Mouse (Mus musculus) cortical plate, adult 2 months (tissue): ENCODE results near the gene Clptm1l. TPM values are rescaled to one million over a fixed set of nuclear protein-coding genes. Genes with fewer than 3 reads are reported as not detected.
A peak's percentile ranks its signal among the peaks of the same experiment; 100 is the strongest.

Source experiments
- H3K27ac ChIP-seq: fragments of 200-500 bp; 2 replicates; pipeline ENCODE4 v1.5.1; 2012; ENCODE audit warnings: low read length, control low read depth, inconsistent platforms; ENCODE audit not compliant: insufficient read depth
- H3K4me1 ChIP-seq: fragments of 200-500 bp; 2 replicates; pipeline ENCODE4 v1.6.1; 2011; ENCODE audit warnings: low read length; ENCODE audit not compliant: control insufficient read depth, insufficient read depth
- H3K4me3 ChIP-seq: fragments of 200-500 bp; 2 replicates; pipeline ENCODE4 v1.5.1; 2011; ENCODE audit warnings: mild to moderate bottlenecking, low read length, control low read depth; ENCODE audit not compliant: insufficient read depth
- CTCF ChIP-seq: fragments of 200-500 bp; IDR thresholded peaks from 2 replicates; pipeline ENCODE4 v1.5.1; 2011; ENCODE audit warnings: mild to moderate bottlenecking, control low read depth, low read length; ENCODE audit not compliant: insufficient read depth; ENCODE audit errors: extremely low read depth
- POLR2A ChIP-seq: fragments of 200-500 bp; IDR thresholded peaks from 2 replicates; pipeline ENCODE4 v1.6.1; 2011; ENCODE audit warnings: mild to moderate bottlenecking, low read length, control low read depth; ENCODE audit not compliant: insufficient read depth; ENCODE audit errors: extremely low read depth
- polyA plus RNA-seq: library from polyadenylated mRNA; depleted of rRNA; stranded (reverse); fragments of >200 nt; gene quantifications from 2 replicates; pipeline ENCODE4 v1.2.3, GENCODE M21; 2012

Gene Clptm1l
- polyA plus RNA-seq, 1 experiment: 147 TPM

- Histone ChIP-seq H3K4me3 (no peak overlapping the region), H3K4me1 (no peaks in the 10 kb centered on the region), H3K27ac (no peak overlapping the region)
- TF ChIP-seq POLR2A: no peak
- no peak for TF ChIP-seq CTCF
Observed at GRCm38 (mm10) chr13:73618406-73618805, 14.6 kb downstream of the Clptm1l start.

- H3K4me1 ChIP-seq: no peaks in the 10 kb centered on the region
- peak; percentile 25; the same call in 1 of the 2 replicates for TF ChIP-seq CTCF
- TF ChIP-seq POLR2A: no peak
- H3K4me3 ChIP-seq: no peak overlapping the region
- H3K27ac ChIP-seq: no peak overlapping the region
Observed at GRCm38 (mm10) chr13:73620637-73621036, 16.8 kb downstream of the Clptm1l start.

GRCm38 (mm10) chr13:73626410-73626744, 22.6 kb downstream of the Clptm1l start:
- TF ChIP-seq POLR2A: no peak
- TF ChIP-seq CTCF: no peak
- Histone ChIP-seq H3K4me3 (peak overlapping the region; percentile 39; the same call in 1 of the 2 replicates), H3K27ac (no peak overlapping the region), H3K4me1 (no peaks in the 10 kb centered on the region)

- H3K27ac ChIP-seq: no peak within 1 kb of the TSS
- peak within 1 kb of the TSS; percentile 39 for H3K4me3 ChIP-seq
- H3K4me1 ChIP-seq: no peaks in the 10 kb centered on the region
- no peak for TF ChIP-seq POLR2A
- 0 out of 2 replicates have a peak, but pooled peaks have one; percentile 31 for TF ChIP-seq CTCF
Observed at GRCm38 (mm10) chr13:73626745-73627549, 23.1 kb downstream of the Clptm1l start, which contains the start of gene Tert. Gene Tert, plus strand, starts transcription at chr13:73626911.

GRCm38 (mm10) chr13:73628586-73629113, 24.8 kb downstream of the Clptm1l start:
- Histone ChIP-seq H3K4me1 (no peaks in the 10 kb centered on the region), H3K4me3 (no peak overlapping the region), H3K27ac (no peak overlapping the region)
- TF ChIP-seq CTCF (no peak), POLR2A (no peak)

DNA sequence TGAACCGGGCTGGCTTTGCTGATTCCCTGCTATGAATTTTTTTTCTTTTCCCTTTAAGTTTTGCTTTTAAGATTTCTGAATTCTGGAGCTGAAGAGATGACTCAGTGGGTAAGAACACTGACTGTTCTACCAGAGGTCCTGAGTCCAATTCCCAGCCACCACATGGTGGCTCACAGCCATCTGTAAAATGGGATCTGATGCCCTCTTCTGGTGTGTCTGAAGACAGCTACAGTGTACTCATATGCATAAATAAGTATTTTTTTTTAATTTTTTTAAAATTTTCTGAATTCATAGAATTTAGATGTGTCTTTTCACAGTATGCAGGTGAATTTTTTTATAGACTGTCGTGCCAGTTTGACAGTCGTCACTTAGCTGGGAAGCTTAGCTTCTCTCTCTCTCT, 28.0 kb downstream of the Clptm1l start:
- H3K4me3 ChIP-seq: no peak overlapping the region
- no peaks in the 10 kb centered on the region for H3K4me1 ChIP-seq
- no peak overlapping the region for H3K27ac ChIP-seq
- no peak for TF ChIP-seq POLR2A
- no peak for TF ChIP-seq CTCF

- Histone ChIP-seq H3K27ac (no peak overlapping the region), H3K4me1 (no peaks in the 10 kb centered on the region), H3K4me3 (no peak overlapping the region)
- no peak for TF ChIP-seq POLR2A
Observed at GRCm38 (mm10) chr13:73637826-73638225, 34.0 kb downstream of the Clptm1l start.

DNA sequence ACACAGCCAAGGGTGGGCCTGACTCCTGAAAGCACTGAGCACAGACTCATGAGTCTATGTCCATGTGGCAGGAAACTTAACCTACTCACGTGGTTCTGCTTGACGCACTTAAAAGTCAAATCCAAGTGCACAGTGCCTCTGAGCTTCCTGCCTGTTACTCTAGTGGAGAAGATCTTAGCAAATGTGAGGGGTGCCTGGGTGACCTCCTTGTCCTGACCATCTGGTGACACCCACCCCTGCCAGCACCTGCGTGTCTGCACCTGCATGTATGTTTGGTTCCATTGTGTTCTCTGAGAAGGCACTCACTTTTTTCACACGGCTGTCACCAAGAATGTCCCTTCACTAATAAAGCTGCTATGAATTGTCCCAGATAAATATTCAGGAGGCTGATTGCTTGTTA, 37.5 kb downstream of the Clptm1l start:
- H3K27ac ChIP-seq: no peak overlapping the region
- H3K4me1 ChIP-seq: no peaks in the 10 kb centered on the region
- TF ChIP-seq CTCF (no peak), POLR2A (no peak)

GRCm38 (mm10) chr13:73646397-73647087, 42.7 kb downstream of the Clptm1l start:
- Histone ChIP-seq H3K27ac (no peak overlapping the region), H3K4me3 (no peak overlapping the region), H3K4me1 (no peaks in the 10 kb centered on the region)
- TF ChIP-seq CTCF (peak; percentile 91), POLR2A (no peak)

More for the DNA sequence above, 37.5 kb downstream of the Clptm1l start:
- no peak overlapping the region for H3K4me3 ChIP-seq
